In genomic region chr2:168438981-168439452, GRCm38 (mm10) we compare ENCODE assay signal across 9 mouse cellular contexts.
A peak's percentile ranks its signal among the peaks of the same experiment; 100 is the strongest.
DNase-seq lines count a peak whose midpoint lies in the region; ATAC-seq and TF ChIP-seq lines count a peak whose summit lies in the region.
"Had no signal": no experiment of that assay in that cellular context is flagged by ENCODE, and none has a peak within 500 bp of the region (broad histone marks: within the 10 kb centered on the region; RNA-seq: fewer than 3 reads in every experiment).

No protein-coding gene starts in this region.

- H3K4me2 ChIP-seq in kidney, postnatal 0 days (ENCODE audit: low read length): no peak overlapping the region
- H3K4me2 ChIP-seq: liver, embryonic 12.5 days had no signal

- no peaks in the 10 kb centered on the region for H3K9me3 ChIP-seq in kidney, postnatal 0 days (replicated peaks; ENCODE audit: low read length)

- no peak for DNase-seq in kidney, postnatal 0 days (ENCODE audit: low spot score)
- DNase-seq in kidney, adult 11 months: no peak
- peak; percentile 78 for DNase-seq in brain, adult 2 months (ENCODE audit: low read depth, low spot score)
- peak; percentile 73 to 81 for DNase-seq in left cerebral cortex, postnatal 36 days (ENCODE audit: low spot score in 2 of 2)
- DNase-seq in spleen, postnatal 4 days (ENCODE audit: low spot score in 2 of 2): peak; percentile 56 to 71
- DNase-seq in testis, postnatal 14 days (ENCODE audit: low spot score): no peak
- DNase-seq in embryo, embryonic 9.5 days (ENCODE audit: extremely low spot score): no peak
- no peak for DNase-seq in gastrocnemius, postnatal 36 days

- intact Hi-C loops in left cerebral cortex, postnatal 36 days (cut with DNase I): no loop called here
- intact Hi-C loops in gastrocnemius, postnatal 36 days (cut with DNase I): no loop called here

- no peaks in the 10 kb centered on the region; the same call in 1 of the 2 replicates for H3K4me1 ChIP-seq in kidney, postnatal 0 days (replicated peaks; ENCODE audit: insufficient read depth, low read length)
- H3K4me1 ChIP-seq: liver, embryonic 12.5 days had no signal

- no peak for TF ChIP-seq CTCF in kidney, postnatal 0 days (IDR thresholded peaks at IDR 0.05; ENCODE audit: low read depth)

- no peaks in the 10 kb centered on the region for H3K27me3 ChIP-seq in kidney, postnatal 0 days (ENCODE audit: insufficient read depth, low read length)

- 62% methylated on average over 8 of the region's 8 CpGs for WGBS in kidney, postnatal 0 days

- no peak overlapping the region for H3K27ac ChIP-seq in kidney, postnatal 0 days
- H3K27ac ChIP-seq: liver, embryonic 12.5 days had no signal

- H3K9ac ChIP-seq in kidney, postnatal 0 days (ENCODE audit: low read depth, low read length): no peak overlapping the region
- H3K9ac ChIP-seq: liver, embryonic 12.5 days had no signal

- H3K4me3 ChIP-seq in kidney, postnatal 0 days (replicated peaks; ENCODE audit: low read depth, low read length): no peak overlapping the region
- H3K4me3 ChIP-seq: liver, embryonic 12.5 days had no signal

- 0 out of 2 replicates have a peak, but pooled peaks have one; percentile 2 for ATAC-seq in kidney, postnatal 0 days (replicated peaks; ENCODE audit: low FRiP score, low read depth)
- ATAC-seq: liver, embryonic 12.5 days had no signal

- no peaks in the 10 kb centered on the region for H3K36me3 ChIP-seq in kidney, postnatal 0 days (ENCODE audit: insufficient read depth, low read length)
- H3K36me3 ChIP-seq: liver, embryonic 12.5 days had no signal

Comparison
In these comparisons a context has a peak if more than half of its experiments do, and no peak if none do; other contexts are left out.
1. DNase-seq: peak in brain, adult 2 months (single experiment), left cerebral cortex, postnatal 36 days (2 of 2) and spleen, postnatal 4 days (2 of 2); none in kidney, postnatal 0 days (single experiment), kidney, adult 11 months (single experiment), testis, postnatal 14 days (single experiment), embryo, embryonic 9.5 days (single experiment) and gastrocnemius, postnatal 36 days (0 of 2).